Mouse (Mus musculus) cerebellum, adult 11 months (tissue): ENCODE data around the gene Morn4.
"Not testable (repeated sequence)": the region's sequence is repeated elsewhere in the genome, so short reads cannot be mapped to it uniquely, and the experiment has no call there.

ENCODE experiments used
- DNase-seq: peaks from one replicate; pipeline ENCODE4 v3.0.0; 2022

The Morn4 gene

GRCm38 (mm10) chr19:42081613-42082012 lies 4.5 kb downstream of the Morn4 start:
- not testable (repeated sequence) for DNase-seq

GRCm38 (mm10) chr19:42080469-42080868 lies 5.7 kb downstream of the Morn4 start:
- no peak for DNase-seq

GRCm38 (mm10) chr19:42079950-42080349 lies 6.2 kb downstream of the Morn4 start:
- no peak for DNase-seq

GRCm38 (mm10) chr19:42079006-42079405 lies 7.2 kb downstream of the Morn4 start:
- no peak for DNase-seq

GRCm38 (mm10) chr19:42078566-42078965 lies 7.6 kb downstream of the Morn4 start:
- DNase-seq, result no peak

GRCm38 (mm10) chr19:42075992-42076391 lies 10.2 kb downstream of the Morn4 start:
- no peak for DNase-seq

GRCm38 (mm10) chr19:42075051-42075450 lies 11.1 kb downstream of the Morn4 start:
- no peak for DNase-seq

GRCm38 (mm10) chr19:42072802-42073201 lies 13.4 kb downstream of the Morn4 start:
- no peak for DNase-seq

- DNase-seq, result no peak
Measured at GRCm38 (mm10) chr19:42071886-42072608, 14.1 kb downstream of the Morn4 start.

GRCm38 (mm10) chr19:42071221-42071620 lies 14.9 kb downstream of the Morn4 start:
- DNase-seq, result no peak

- DNase-seq, result no peak
Measured at GRCm38 (mm10) chr19:42069241-42069525, 17.0 kb downstream of the Morn4 start.

- DNase-seq, result no peak
Measured at GRCm38 (mm10) chr19:42068441-42069240, 17.5 kb downstream of the Morn4 start.

GRCm38 (mm10) chr19:42061443-42061842 lies 24.7 kb downstream of the Morn4 start:
- no peak for DNase-seq

GRCm38 (mm10) chr19:42058426-42058825 lies 27.7 kb downstream of the Morn4 start:
- DNase-seq, result no peak

GRCm38 (mm10) chr19:42056719-42057409 lies 29.3 kb downstream of the Morn4 start:
- no peak for DNase-seq

GRCm38 (mm10) chr19:42055881-42056280 lies 30.3 kb downstream of the Morn4 start:
- DNase-seq, result no peak

GRCm38 (mm10) chr19:42054255-42054654 lies 31.9 kb downstream of the Morn4 start:
- DNase-seq, result no peak

- no peak for DNase-seq
Measured at GRCm38 (mm10) chr19:42051948-42052347, 34.2 kb downstream of the Morn4 start, which contains the start of gene 4933411K16Rik. Gene 4933411K16Rik, plus strand, starts transcription at chr19:42052248.

GRCm38 (mm10) chr19:42051351-42051750 lies 34.8 kb downstream of the Morn4 start:
- no peak for DNase-seq

- no peak for DNase-seq
Measured at GRCm38 (mm10) chr19:42050251-42050650, 35.9 kb downstream of the Morn4 start.

GRCm38 (mm10) chr19:42045269-42046102 lies 40.7 kb downstream of the Morn4 start, which contains the start of gene Hoga1:
Gene Hoga1, plus strand, starts transcription at chr19:42045610.
- DNase-seq, result peak; percentile 35

GRCm38 (mm10) chr19:42043988-42044387 lies 42.2 kb downstream of the Morn4 start:
- DNase-seq, result no peak

- no peak for DNase-seq
Measured at GRCm38 (mm10) chr19:42038310-42038709, 47.8 kb downstream of the Morn4 start.
